Mouse (Mus musculus) liver, postnatal 0 days (tissue): ENCODE measurements around the gene Tmc8.

Source experiments
- CTCF ChIP-seq: sonication (generic); IDR thresholded peaks from 2 replicates; pipeline ENCODE4 v1.5.1; 2016; ENCODE audit warnings: antibody characterized with exemption, low read depth
- EP300 ChIP-seq: IDR thresholded peaks from 2 replicates; pipeline ENCODE4 v1.6.1; 2016; ENCODE audit warnings: antibody characterized with exemption, low read depth, mild to moderate bottlenecking

GRCm38 (mm10) chr11:117764319-117764718 is 17.6 kb upstream of the Tmc8 start:
- TF ChIP-seq CTCF (no peak), EP300 (no peak)
